Mouse (Mus musculus): ENCODE measurements at regions not wholly inside any gene's neighbourhood (a gene's known extent, or its start where the extent isn't known, plus 50 kb on each side); places are given as distances from the start of the nearest gene placed in this dataset.

DNA sequence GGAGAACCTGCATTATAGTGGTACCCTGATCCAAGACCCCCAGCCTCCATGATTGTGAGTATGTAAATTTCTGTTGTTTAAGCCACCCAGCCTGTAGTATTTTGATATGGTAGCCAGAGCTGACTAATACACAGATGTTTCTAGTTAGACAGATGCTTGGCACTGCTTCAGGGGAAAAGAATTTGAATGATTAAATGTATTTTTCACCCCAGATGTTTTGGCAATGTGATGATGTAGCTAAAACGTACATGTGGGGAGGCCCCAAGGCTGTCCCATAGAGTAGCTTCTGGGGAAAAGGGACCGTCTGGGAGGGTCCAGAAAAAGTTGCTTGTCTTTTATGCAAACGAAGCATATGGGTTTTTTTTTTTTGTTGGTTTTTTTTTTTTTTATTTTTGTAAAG is 654.8 kb downstream of the Slc4a3 start:
- Histone ChIP-seq H3K4me1 (ENCODE audit: control insufficient read depth, insufficient read depth, insufficient read length) (no peaks in the 10 kb centered on the region), H3K36me3 (ENCODE audit: control insufficient read depth, insufficient read depth, low read length) (no peaks in the 10 kb centered on the region), H3K27me3 (ENCODE audit: control insufficient read depth, insufficient read depth, low read length) (no peaks in the 10 kb centered on the region), H3K27ac (ENCODE audit: insufficient read depth, low read length) (no peak overlapping the region), H3K4me3 (ENCODE audit: extremely low read depth, insufficient read depth, insufficient read length) (no peak overlapping the region)
- DNase-seq (ENCODE audit: low read depth in 1 of 2, low spot score in 2 of 2) = no peak
- WGBS = 78% methylated on average over 3 of the region's 3 CpGs
- no peak for TF ChIP-seq POLR2A (IDR thresholded peaks at IDR 0.05; ENCODE audit: low read depth, low read length)
- no peak for TF ChIP-seq CTCF (IDR thresholded peaks at IDR 0.05; ENCODE audit: extremely low read depth, insufficient read depth, insufficient read length, insufficient replicate concordance)

GRCm38 (mm10) chr1:76212486-76212885 is 666.4 kb downstream of the Slc4a3 start:
- DNase-seq (ENCODE audit: low read depth in 1 of 2, low spot score in 2 of 2) = no peak
- TF ChIP-seq CTCF (IDR thresholded peaks at IDR 0.05; ENCODE audit: extremely low read depth, insufficient read depth, insufficient read length, insufficient replicate concordance) (no peak), POLR2A (IDR thresholded peaks at IDR 0.05; ENCODE audit: low read depth, low read length) (no peak)
- 93% methylated on average over 5 of the region's 5 CpGs for WGBS
- Histone ChIP-seq H3K4me3 (ENCODE audit: extremely low read depth, insufficient read depth, insufficient read length) (no peak overlapping the region), H3K27me3 (ENCODE audit: control insufficient read depth, insufficient read depth, low read length) (no peaks in the 10 kb centered on the region), H3K36me3 (ENCODE audit: control insufficient read depth, insufficient read depth, low read length) (no peaks in the 10 kb centered on the region), H3K4me1 (ENCODE audit: control insufficient read depth, insufficient read depth, insufficient read length) (no peaks in the 10 kb centered on the region), H3K27ac (ENCODE audit: insufficient read depth, low read length) (no peak overlapping the region)

- H3K4me1 ChIP-seq (ENCODE audit: control insufficient read depth, insufficient read depth, insufficient read length) = no peaks in the 10 kb centered on the region
- WGBS = 67% methylated on average over 3 of the region's 3 CpGs
- no peak overlapping the region for H3K4me3 ChIP-seq (ENCODE audit: extremely low read depth, insufficient read depth, insufficient read length)
- H3K27ac ChIP-seq (ENCODE audit: insufficient read depth, low read length) = no peak overlapping the region
- no peaks in the 10 kb centered on the region for H3K27me3 ChIP-seq (ENCODE audit: control insufficient read depth, insufficient read depth, low read length)
- DNase-seq (ENCODE audit: low read depth in 1 of 2, low spot score in 2 of 2) = no peak
- no peak for TF ChIP-seq CTCF (IDR thresholded peaks at IDR 0.05; ENCODE audit: extremely low read depth, insufficient read depth, insufficient read length, insufficient replicate concordance)
- no peak for TF ChIP-seq POLR2A (IDR thresholded peaks at IDR 0.05; ENCODE audit: low read depth, low read length)
- no peaks in the 10 kb centered on the region for H3K36me3 ChIP-seq (ENCODE audit: control insufficient read depth, insufficient read depth, low read length)
Measured at GRCm38 (mm10) chr1:76244721-76245120, 698.7 kb downstream of the Slc4a3 start.

- DNase-seq (ENCODE audit: low read depth in 1 of 2, low spot score in 2 of 2) = no peak
- TF ChIP-seq CTCF (IDR thresholded peaks at IDR 0.05; ENCODE audit: extremely low read depth, insufficient read depth, insufficient read length, insufficient replicate concordance) (no peak), POLR2A (IDR thresholded peaks at IDR 0.05; ENCODE audit: low read depth, low read length) (no peak)
- no peaks in the 10 kb centered on the region for H3K27me3 ChIP-seq (ENCODE audit: control insufficient read depth, insufficient read depth, low read length)
Measured at GRCm38 (mm10) chr1:76246181-76246796, 700.2 kb downstream of the Slc4a3 start.

GRCm38 (mm10) chr1:76247126-76247525 is 701.1 kb downstream of the Slc4a3 start:
- DNase-seq (ENCODE audit: low read depth in 1 of 2, low spot score in 2 of 2) = no peak
- WGBS = 72% methylated on average over 8 of the region's 8 CpGs
- Histone ChIP-seq H3K4me3 (ENCODE audit: extremely low read depth, insufficient read depth, insufficient read length) (no peak overlapping the region), H3K27me3 (ENCODE audit: control insufficient read depth, insufficient read depth, low read length) (no peaks in the 10 kb centered on the region), H3K4me1 (ENCODE audit: control insufficient read depth, insufficient read depth, insufficient read length) (no peaks in the 10 kb centered on the region), H3K36me3 (ENCODE audit: control insufficient read depth, insufficient read depth, low read length) (no peaks in the 10 kb centered on the region), H3K27ac (ENCODE audit: insufficient read depth, low read length) (no peak overlapping the region)
- TF ChIP-seq POLR2A (IDR thresholded peaks at IDR 0.05; ENCODE audit: low read depth, low read length) (no peak), CTCF (IDR thresholded peaks at IDR 0.05; ENCODE audit: extremely low read depth, insufficient read depth, insufficient read length, insufficient replicate concordance) (no peak)

More at GRCm38 (mm10) chr1:76246181-76246796, 700.2 kb downstream of the Slc4a3 start:
- no peaks in the 10 kb centered on the region for H3K4me1 ChIP-seq (ENCODE audit: control insufficient read depth, insufficient read depth, insufficient read length)
- no peaks in the 10 kb centered on the region for H3K36me3 ChIP-seq (ENCODE audit: control insufficient read depth, insufficient read depth, low read length)
- WGBS = 77% methylated on average over 8 of the region's 8 CpGs
- no peak overlapping the region for H3K4me3 ChIP-seq (ENCODE audit: extremely low read depth, insufficient read depth, insufficient read length)
- H3K27ac ChIP-seq (ENCODE audit: insufficient read depth, low read length) = no peak overlapping the region

DNA sequence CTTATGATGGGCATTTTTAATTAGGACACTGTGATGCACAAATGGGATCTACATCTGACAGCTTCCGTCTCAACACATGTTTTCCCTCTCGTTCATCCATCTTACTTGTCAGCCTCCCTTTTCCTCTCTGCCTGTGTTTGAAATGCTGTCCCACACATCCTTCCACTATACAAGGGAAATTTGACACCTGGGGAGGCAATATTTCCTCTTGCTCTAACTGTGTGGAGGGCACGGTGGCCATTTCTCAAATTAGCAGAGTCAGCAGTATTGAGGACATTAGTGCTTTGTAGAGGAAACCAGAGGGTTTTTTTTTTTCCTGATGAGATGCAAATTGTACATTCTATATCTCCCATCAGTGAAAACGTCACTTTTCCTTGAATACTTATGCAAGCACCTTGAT is 712.2 kb downstream of the Slc4a3 start:
- Histone ChIP-seq H3K4me3 (ENCODE audit: extremely low read depth, insufficient read depth, insufficient read length) (no peak overlapping the region), H3K27me3 (ENCODE audit: control insufficient read depth, insufficient read depth, low read length) (no peaks in the 10 kb centered on the region), H3K36me3 (ENCODE audit: control insufficient read depth, insufficient read depth, low read length) (no peaks in the 10 kb centered on the region), H3K27ac (ENCODE audit: insufficient read depth, low read length) (no peak overlapping the region), H3K4me1 (ENCODE audit: control insufficient read depth, insufficient read depth, insufficient read length) (no peaks in the 10 kb centered on the region)
- no peak for DNase-seq (ENCODE audit: low read depth in 1 of 2, low spot score in 2 of 2)
- 66% methylated on average over 4 of the region's 4 CpGs for WGBS
- no peak for TF ChIP-seq CTCF (IDR thresholded peaks at IDR 0.05; ENCODE audit: extremely low read depth, insufficient read depth, insufficient read length, insufficient replicate concordance)
- TF ChIP-seq POLR2A (IDR thresholded peaks at IDR 0.05; ENCODE audit: low read depth, low read length) = no peak

DNA sequence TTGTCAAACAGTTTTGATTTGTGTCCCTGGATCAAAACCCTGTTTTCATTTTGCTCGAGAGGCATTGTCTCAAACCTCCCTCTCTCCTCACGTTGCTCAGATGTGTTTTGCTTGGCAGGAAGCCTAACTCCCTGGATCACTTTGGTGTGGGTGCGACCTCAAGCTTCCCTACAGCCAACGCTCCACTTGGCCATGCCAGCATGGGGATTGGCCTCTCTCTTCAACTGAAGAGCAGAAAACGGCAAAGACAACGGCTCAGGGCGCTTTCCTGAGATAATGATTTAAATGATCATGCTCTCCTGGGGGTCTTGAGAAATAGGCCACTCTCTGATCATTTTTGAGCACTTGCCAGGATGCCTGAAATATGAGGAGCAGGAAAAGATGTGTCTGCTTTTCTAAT is 730.1 kb downstream of the Slc4a3 start:
- H3K4me1 ChIP-seq (ENCODE audit: control insufficient read depth, insufficient read depth, insufficient read length) = no peaks in the 10 kb centered on the region
- no peaks in the 10 kb centered on the region for H3K27me3 ChIP-seq (ENCODE audit: control insufficient read depth, insufficient read depth, low read length)
- no peak for DNase-seq (ENCODE audit: low read depth in 1 of 2, low spot score in 2 of 2)
- no peak overlapping the region for H3K4me3 ChIP-seq (ENCODE audit: extremely low read depth, insufficient read depth, insufficient read length)
- TF ChIP-seq CTCF (IDR thresholded peaks at IDR 0.05; ENCODE audit: extremely low read depth, insufficient read depth, insufficient read length, insufficient replicate concordance) = no peak
- TF ChIP-seq POLR2A (IDR thresholded peaks at IDR 0.05; ENCODE audit: low read depth, low read length) = no peak
- no peak overlapping the region for H3K27ac ChIP-seq (ENCODE audit: insufficient read depth, low read length)
- no peaks in the 10 kb centered on the region for H3K36me3 ChIP-seq (ENCODE audit: control insufficient read depth, insufficient read depth, low read length)
- 42% methylated on average over 7 of the region's 7 CpGs for WGBS

Data from spleen, adult 2 months (tissue).